Comparison of ENCODE assay signal across 13 mouse cellular contexts in the genomic region with DNA sequence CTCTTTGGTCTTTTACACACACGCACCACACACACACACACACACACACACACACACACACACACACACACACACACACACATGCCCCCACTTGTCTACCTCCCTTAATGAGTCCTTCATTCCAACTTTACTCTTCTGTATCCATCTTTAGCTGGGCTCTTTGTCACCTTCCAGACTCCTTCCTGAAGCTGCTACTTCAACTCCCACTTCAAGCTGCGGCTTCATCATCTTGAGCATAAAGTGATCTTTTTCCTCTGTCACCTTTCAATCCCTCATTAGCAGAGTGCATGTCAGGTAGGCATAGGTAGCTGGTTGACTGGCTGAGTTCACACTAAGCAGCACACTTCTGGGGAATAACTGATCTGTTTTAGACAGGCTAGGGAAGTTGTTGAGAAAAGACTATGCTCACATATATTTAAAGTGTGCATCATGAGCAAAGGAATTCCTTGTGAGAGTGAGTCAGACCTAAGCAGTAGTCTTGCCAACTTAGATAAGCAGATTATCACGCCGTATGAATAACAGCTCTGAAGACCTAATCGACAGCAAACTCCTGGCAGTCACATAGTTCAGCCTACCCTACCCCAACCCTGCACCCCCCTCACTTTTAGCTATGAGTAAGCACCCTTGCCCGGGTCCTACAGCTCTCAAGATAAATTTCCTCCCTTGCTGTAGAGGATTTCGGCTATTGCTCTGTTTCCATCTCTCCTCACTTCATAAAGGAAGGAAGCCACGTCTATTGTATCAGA. TPM values are rescaled to one million over a fixed set of nuclear protein-coding genes. Genes with fewer than 3 reads are reported as not detected.
A peak's percentile ranks its signal among the peaks of the same experiment; 100 is the strongest.
DNase-seq lines count a peak whose midpoint lies in the region; ATAC-seq and TF ChIP-seq lines count a peak whose summit lies in the region.
"Had no signal": no experiment of that assay in that cellular context is flagged by ENCODE, and none has a peak within 500 bp of the region (broad histone marks: within the 10 kb centered on the region; RNA-seq: fewer than 3 reads in every experiment).

No protein-coding gene starts in this region.

- no peak for TF ChIP-seq CTCF in Patski (IDR thresholded peaks at IDR 0.05)

- H3K4me2 ChIP-seq in heart, embryonic 14.5 days (ENCODE audit: low read length) = peak overlapping the region; percentile 47
- peak overlapping the region; percentile 15; the same call in 1 of the 2 replicates for H3K4me2 ChIP-seq in liver, embryonic 11.5 days
- H3K4me2 ChIP-seq: neural tube, embryonic 15.5 days had no signal

- intact Hi-C loops in heart, postnatal 10 days (cut with DNase I) = no loop called here

- ATAC-seq in heart, embryonic 14.5 days (ENCODE audit: insufficient number of reproducible peaks, insufficient read depth, low FRiP score, low read depth) = peak; percentile 75
- no peak for ATAC-seq in Patski
- ATAC-seq in liver, embryonic 11.5 days (replicated peaks; ENCODE audit: low FRiP score) = peak; percentile 91
- ATAC-seq: forebrain, embryonic 16.5 days; hindbrain, postnatal 0 days had no signal

- peaks cover 8 to 27% of the 10 kb centered on the region in 2 experiments for H3K4me1 ChIP-seq in heart, embryonic 14.5 days (ENCODE audit: control insufficient read depth in 2 of 2, insufficient read depth in 2 of 2, low read length in 2 of 2)
- H3K4me1 ChIP-seq in liver, embryonic 11.5 days (replicated peaks; ENCODE audit: control insufficient read depth, insufficient read depth, low read length) = peaks cover 5% of the 10 kb centered on the region
- no peaks in the 10 kb centered on the region for H3K4me1 ChIP-seq in hindbrain, embryonic 10.5 days (replicated peaks)
- H3K4me1 ChIP-seq: neural tube, embryonic 15.5 days had no signal

- no peaks in the 10 kb centered on the region for H3K27me3 ChIP-seq in heart, embryonic 14.5 days (ENCODE audit: control insufficient read depth, insufficient read depth, low read length)
- H3K27me3 ChIP-seq in Patski = peaks cover 3% of the 10 kb centered on the region
- no peaks in the 10 kb centered on the region for H3K27me3 ChIP-seq in liver, embryonic 11.5 days (replicated peaks; ENCODE audit: control insufficient read depth, insufficient read depth, low read length)
- H3K27me3 ChIP-seq in hindbrain, embryonic 10.5 days (ENCODE audit: insufficient read depth, poor library complexity, severe bottlenecking) = no peaks in the 10 kb centered on the region
- H3K27me3 ChIP-seq: neural tube, embryonic 15.5 days had no signal

- DNase-seq in heart, postnatal 10 days = no peak
- DNase-seq in 416B (ENCODE audit: low read depth) = peak; percentile 96
- peak; percentile 13 for DNase-seq in Patski (ENCODE audit: low read depth, low spot score)
- no peak for DNase-seq in liver, embryonic 11.5 days (ENCODE audit: low spot score)
- DNase-seq in hindbrain, embryonic 10.5 days (ENCODE audit: low spot score) = no peak
- no peak for DNase-seq in thymus, postnatal 4 days
- no peak for DNase-seq in kidney, adult 8-10 months
- DNase-seq: kidney, postnatal 36 days; thymus, postnatal 25 days had no signal

- peak overlapping the region; percentile 86 to 87 for H3K27ac ChIP-seq in heart, embryonic 14.5 days (replicated peaks in 1 of 2; ENCODE audit: control insufficient read depth in 1 of 2, insufficient read depth in 1 of 2, low read depth in 2 of 2, low read length in 2 of 2)
- H3K27ac ChIP-seq in liver, embryonic 11.5 days (ENCODE audit: low read depth, low read length) = no peak overlapping the region; the same call in 1 of the 2 replicates
- no peak overlapping the region for H3K27ac ChIP-seq in hindbrain, embryonic 10.5 days
- H3K27ac ChIP-seq: hindbrain, postnatal 0 days; neural tube, embryonic 15.5 days had no signal

- no peak overlapping the region for H3K4me3 ChIP-seq in heart, embryonic 14.5 days (ENCODE audit: control insufficient read depth in 1 of 2, insufficient read depth in 1 of 2, low read depth in 1 of 2, low read length in 2 of 2)
- H3K4me3 ChIP-seq in liver, embryonic 11.5 days (ENCODE audit: low read depth, low read length) = no peak overlapping the region
- H3K4me3 ChIP-seq in hindbrain, embryonic 10.5 days = no peak overlapping the region
- H3K4me3 ChIP-seq: neural tube, embryonic 15.5 days had no signal

- POLR2A ChIA-PET in Patski (lab: Charles Lee) = interaction anchor here (0.6 to 1.5 kb wide), 3 partner anchors 23 to 95 kb away, joined by 3 read pairs; no protein-coding TSS in a partner anchor

- no peaks in the 10 kb centered on the region for H3K36me3 ChIP-seq in heart, embryonic 14.5 days (ENCODE audit: control insufficient read depth, insufficient read depth, low read length)
- no peaks in the 10 kb centered on the region for H3K36me3 ChIP-seq in liver, embryonic 11.5 days (ENCODE audit: control insufficient read depth, insufficient read depth, low read length)
- no peaks in the 10 kb centered on the region for H3K36me3 ChIP-seq in hindbrain, embryonic 10.5 days
- H3K36me3 ChIP-seq: neural tube, embryonic 15.5 days had no signal

- in situ Hi-C loops in Patski (cut with MboI; ENCODE audit: low pct_unique_long_range_greater_than_20kb) = no loop called here

- CTCF ChIA-PET in Patski (lab: Charles Lee) = interaction anchor here (1.0 kb wide), 1 partner anchor 11 kb away, joined by 3 read pairs; no protein-coding TSS in a partner anchor

- H3K9ac ChIP-seq in heart, embryonic 14.5 days (ENCODE audit: low read length) = 0 out of 2 replicates have a peak overlapping the region, but pooled peaks have one; percentile 28
- H3K9ac ChIP-seq in liver, embryonic 11.5 days (ENCODE audit: low read depth, low read length) = no peak overlapping the region
- H3K9ac ChIP-seq: neural tube, embryonic 15.5 days had no signal

- H3K9me3 ChIP-seq in heart, embryonic 14.5 days (ENCODE audit: control insufficient read depth, low read length) = no peaks in the 10 kb centered on the region
- no peaks in the 10 kb centered on the region for H3K9me3 ChIP-seq in liver, embryonic 11.5 days (ENCODE audit: control insufficient read depth, low read length)
- no peaks in the 10 kb centered on the region for H3K9me3 ChIP-seq in hindbrain, embryonic 10.5 days
- H3K9me3 ChIP-seq: neural tube, embryonic 15.5 days had no signal

- WGBS in heart, embryonic 14.5 days = 21% methylated on average over 8 of the region's 8 CpGs
- 44% methylated on average over 8 of the region's 8 CpGs for WGBS in liver, embryonic 11.5 days
- 87% methylated on average over 8 of the region's 8 CpGs for WGBS in hindbrain, embryonic 10.5 days

RNA-seq across cellular contexts. Expression of a gene that starts 49.3 kb away (rescaled TPM):
- polyA plus RNA-seq in heart, embryonic 14.5 days (2014; fragmentation: Nextera tagmentation; extraction: Ambion mirVana) = 7.1 and 7.8 TPM in 2 replicates
- total RNA-seq in heart, postnatal 10 days (2021) = 10 to 100 TPM; 12.7 to 13.7 TPM
- 0.35 TPM for polyA plus RNA-seq in Patski (2021)
- polyA plus RNA-seq in liver, embryonic 11.5 days (2014; fragmentation: Nextera tagmentation; extraction: Ambion mirVana) = 1.9 and 2.6 TPM in 2 replicates
- 5.4 and 9.2 TPM in 2 replicates for polyA plus RNA-seq in hindbrain, embryonic 10.5 days (2016; fragmentation: Nextera tagmentation; extraction: Ambion mirVana)

Comparison
In these comparisons a context has a peak if more than half of its experiments do, and no peak if none do; other contexts are left out.
1. H3K27ac ChIP-seq: peak in heart, embryonic 14.5 days (2 of 2); none in liver, embryonic 11.5 days (single experiment) and hindbrain, embryonic 10.5 days (single experiment).
2. DNase-seq: peak in 416B (single experiment) and Patski (single experiment); none in heart, postnatal 10 days (0 of 2), liver, embryonic 11.5 days (single experiment), hindbrain, embryonic 10.5 days (single experiment), thymus, postnatal 4 days (single experiment) and kidney, adult 8-10 months (0 of 2).